Mouse (Mus musculus) small intestine, adult 2 months (tissue): ENCODE data around the gene Gm17324.

Experiments used
- CTCF ChIP-seq: fragments of 200-500 bp; IDR thresholded peaks from 2 replicates; pipeline ENCODE4 v1.5.1; 2012; ENCODE audit warnings: low read depth, mild to moderate bottlenecking, control low read depth, inconsistent platforms, low read length, moderate library complexity, mixed read lengths; ENCODE audit not compliant: insufficient replicate concordance, insufficient read length; ENCODE audit errors: extremely low read depth
- POLR2A ChIP-seq: fragments of 200-500 bp; IDR thresholded peaks from 2 replicates; pipeline ENCODE4 v1.6.1; 2012; ENCODE audit warnings: low read depth, mild to moderate bottlenecking, control low read depth, inconsistent platforms, low read length, moderate library complexity

- TF ChIP-seq CTCF = no peak
- no peak for TF ChIP-seq POLR2A
Observed at GRCm38 (mm10) chr9:78482386-78482785, 33.8 kb upstream of the Gm17324 start.
